Mouse (Mus musculus): ENCODE measurements around the gene Arhgap24.
A peak's percentile ranks its signal among the peaks of the same experiment; 100 is the strongest.

The Arhgap24 gene

DNA sequence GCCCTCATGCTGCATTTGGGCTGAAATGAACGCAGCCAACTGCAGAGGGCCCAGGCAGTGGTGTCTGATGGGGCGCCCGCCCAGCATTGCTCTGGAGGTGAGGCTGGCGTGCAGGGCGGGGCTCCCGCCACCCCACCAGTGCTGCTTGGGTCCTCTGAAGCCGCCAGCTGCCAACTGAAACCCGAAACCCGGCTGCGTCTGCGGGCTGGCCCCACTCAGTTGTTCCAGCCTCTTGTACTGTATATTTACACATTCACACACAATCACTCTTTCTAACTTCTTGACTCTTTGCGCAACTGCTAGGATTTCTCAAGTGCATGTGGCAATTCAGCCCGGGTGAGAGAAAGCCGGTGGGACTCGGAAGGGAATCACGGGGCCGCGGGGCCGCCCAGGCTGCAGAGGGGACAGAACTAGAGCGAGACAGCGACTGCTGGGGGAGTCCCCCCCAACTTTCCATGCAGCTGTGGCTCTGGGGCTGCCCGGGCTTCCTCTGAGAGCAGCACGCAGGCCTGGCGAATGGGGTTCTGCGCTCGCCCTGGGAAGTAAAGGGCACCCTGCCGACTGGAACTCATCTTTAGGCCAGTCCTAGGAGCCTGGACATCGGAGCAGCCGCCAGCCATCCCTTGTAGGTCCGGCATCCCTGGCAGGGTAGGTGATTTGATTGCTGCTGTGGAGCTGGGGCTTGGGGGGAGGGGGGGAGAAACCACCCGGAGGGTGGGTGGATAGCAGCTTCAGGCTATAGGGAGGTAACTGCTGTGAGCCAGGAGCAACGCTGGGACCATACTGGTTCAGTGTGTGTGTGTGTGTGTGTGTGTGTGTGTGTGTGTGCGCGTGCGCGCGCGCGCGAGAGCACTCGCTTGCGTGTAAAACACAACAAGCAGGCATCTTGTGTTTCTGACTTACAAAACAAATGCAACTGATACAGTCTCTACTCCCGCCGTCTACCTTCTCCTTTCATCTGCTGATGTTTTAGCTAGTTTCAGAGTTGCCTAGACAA, at the start of gene Arhgap24:
Arhgap24 (plus strand) TSS at position 177 of the 997 bp plus-strand sequence.
- peak; percentile 85 for DNase-seq

DNA sequence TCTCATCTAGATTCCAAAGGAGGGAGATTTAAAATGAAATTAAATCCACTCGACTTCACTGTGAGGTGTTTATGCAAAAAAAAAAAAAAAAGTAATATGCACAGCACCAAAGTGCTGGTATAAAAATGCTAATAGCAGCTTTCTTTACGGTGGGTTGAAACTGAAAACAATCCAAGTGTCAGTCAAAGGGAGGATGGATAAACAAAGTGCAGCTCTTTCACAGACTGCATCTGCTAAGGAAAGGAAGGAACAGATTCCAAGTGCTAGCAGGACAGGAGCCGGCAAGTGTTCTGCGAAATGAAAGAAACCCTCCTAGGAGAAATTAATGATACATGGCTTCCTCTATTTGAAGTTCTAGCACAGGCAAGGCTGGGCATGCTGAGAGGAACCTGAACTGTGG, 47.0 kb upstream of the Arhgap24 start:
- DNase-seq = no peak

DNA sequence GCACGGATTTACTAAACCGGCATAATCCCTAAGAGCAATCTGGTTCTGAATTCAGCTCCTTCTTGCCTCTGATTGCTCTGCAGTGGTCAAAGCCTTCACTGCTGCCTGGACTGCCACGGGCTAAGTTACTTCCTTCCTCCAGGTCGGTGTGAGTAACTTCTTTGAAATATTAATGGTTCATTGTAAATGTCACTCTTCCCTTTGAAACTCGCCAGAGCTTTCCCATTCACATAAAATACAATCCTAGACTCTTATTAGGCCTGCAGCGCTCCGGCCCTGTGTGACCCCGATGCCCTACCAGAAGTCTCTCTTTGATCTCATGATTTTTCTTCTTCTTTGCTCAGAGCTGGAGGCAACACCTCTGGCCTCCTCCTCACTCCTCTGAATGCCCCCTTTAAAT, 44.6 kb upstream of the Arhgap24 start:
- no peak for DNase-seq

DNA sequence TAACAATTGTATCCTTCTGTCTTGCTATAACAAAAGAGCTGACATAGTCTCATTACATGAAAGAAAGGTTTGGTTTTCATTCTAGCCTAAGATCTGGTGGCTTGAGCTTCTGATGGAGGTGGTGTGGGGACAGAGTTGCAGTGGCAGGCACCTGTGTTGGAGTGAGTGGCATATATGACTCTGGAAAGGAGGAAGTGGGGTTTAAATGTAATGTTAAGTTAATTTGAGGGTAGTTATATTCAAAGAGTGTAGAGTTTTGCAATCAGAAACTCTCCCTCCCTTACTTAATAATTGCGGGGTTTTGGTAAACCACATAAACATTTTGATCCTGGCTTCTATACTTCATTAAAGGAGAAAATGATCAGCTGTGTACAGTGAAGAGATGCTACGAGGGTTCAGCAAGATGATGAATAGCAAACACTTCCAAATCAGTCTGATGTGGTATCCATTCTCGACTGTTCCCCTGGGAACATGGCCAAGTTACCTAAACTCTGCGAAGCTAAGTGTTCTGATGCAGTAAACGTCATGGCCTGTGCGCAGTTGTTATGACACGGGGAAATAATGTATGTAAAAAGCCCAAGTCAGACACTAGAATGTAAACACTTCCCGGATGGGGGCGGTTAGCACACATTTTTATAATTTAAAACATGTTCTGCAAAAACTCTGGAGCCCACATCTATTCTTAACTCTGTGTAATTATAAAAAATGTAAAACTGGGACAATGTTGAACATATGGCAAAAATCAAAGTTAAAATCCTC, 41.9 kb upstream of the Arhgap24 start:
- no peak for DNase-seq

DNA sequence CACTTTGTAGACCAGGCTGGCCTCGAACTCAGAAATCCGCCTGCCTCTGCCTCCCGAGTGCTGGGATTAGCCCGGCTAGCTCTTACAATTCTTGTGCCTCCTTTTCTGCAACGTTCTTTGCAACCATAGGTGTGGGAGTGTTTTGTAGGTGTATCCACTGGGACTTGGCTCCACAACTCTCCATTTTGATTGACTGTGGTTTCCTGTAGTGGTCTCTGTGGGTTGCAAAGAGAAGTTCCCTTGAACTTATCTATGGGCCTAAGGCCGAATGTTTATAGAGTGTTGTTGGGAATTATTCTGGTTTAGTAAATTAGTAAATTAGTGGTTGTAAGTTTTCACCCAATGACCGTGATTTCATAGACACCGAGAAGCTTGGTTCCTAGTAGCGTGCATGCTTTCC, 33.8 kb upstream of the Arhgap24 start:
- no peak for DNase-seq

DNA sequence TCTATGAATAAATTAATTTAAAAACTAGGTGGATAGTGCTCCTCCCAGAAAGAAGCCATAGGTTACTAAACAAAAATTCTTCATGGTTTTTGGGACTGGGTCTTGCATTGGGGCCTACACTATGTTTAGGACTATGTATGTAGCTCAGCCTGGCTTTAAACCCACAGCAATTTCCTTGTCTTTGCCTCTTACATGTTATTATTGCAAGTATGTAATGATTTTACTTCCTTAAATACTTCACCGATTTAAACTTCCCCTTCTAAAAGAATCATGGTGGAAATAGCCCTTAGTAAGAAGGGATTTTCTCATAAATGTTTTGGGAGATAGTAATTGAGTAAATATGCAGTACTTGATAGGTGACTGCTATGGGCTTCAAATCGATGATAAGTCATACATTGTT, 30.3 kb upstream of the Arhgap24 start:
- DNase-seq = no peak

DNA sequence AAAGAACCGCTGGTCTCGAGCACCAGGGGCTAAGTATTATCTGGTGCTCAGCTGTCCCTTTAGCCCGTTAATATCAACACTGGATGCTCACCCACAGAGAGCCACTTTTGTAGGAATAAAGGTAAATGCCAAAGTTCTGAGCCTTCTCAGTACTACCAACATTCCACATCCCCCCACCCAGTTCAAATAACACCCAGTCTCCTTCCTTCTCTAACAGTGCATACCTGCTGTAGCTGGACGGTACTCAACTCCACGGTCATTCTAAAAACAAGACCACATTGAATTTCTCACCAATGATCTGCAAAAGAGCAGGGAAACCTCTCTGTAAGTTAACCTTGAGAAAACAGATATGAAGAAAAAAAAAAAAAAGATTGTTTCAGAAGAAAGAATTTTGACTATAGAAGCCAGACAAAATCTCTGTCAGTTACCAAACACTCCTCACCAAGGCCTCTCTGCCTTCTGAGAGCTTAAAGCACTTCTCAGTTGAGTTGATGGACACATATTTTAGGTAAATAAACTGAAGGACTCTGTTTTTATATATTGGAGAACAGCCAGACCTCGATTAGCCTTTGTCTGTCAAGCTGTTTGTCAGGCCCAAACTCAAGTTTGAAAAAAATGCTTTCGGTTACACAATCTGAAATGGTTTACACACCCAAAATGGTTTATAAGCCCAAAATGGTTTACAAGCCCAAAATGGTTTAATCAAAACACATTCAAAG, 29.0 kb upstream of the Arhgap24 start:
- DNase-seq = no peak

DNA sequence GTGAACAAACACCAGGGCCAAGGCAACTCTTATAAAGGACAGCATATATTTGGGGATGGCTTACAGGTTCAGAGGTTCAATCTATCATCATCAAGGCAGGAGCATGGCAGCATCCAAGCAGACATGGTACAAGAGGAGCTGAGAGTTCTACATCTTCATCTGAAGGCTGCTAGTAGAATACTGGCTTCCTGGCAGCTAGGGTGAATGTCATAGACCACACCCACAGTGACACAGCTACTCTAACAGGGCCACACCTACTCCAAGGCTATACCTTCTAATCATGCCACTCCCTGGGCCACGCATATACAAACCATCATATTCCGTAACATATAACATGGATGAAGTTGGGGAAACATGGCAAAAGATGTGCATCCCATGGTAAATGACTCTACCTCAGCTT, 27.9 kb upstream of the Arhgap24 start:
- no peak for DNase-seq

DNA sequence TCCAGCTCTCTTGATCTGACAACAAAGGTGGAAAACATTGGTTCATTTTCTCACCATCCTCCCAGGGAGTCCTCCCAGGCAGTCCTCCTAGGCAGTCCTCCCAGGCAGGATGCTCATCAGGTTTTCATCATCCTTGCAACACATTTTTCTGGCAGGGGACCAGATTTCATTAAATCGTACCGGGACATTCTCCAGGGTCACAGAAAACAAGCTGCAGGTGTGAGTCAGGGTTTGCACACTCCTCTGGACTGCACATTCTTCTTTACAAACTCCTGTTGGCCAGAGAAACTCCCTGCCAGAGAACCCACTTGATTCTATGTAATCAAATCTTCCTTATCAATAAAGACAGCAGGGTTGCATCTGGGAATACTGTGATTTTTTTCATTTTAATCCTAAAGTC, 25.9 kb upstream of the Arhgap24 start:
- DNase-seq = no peak

DNA sequence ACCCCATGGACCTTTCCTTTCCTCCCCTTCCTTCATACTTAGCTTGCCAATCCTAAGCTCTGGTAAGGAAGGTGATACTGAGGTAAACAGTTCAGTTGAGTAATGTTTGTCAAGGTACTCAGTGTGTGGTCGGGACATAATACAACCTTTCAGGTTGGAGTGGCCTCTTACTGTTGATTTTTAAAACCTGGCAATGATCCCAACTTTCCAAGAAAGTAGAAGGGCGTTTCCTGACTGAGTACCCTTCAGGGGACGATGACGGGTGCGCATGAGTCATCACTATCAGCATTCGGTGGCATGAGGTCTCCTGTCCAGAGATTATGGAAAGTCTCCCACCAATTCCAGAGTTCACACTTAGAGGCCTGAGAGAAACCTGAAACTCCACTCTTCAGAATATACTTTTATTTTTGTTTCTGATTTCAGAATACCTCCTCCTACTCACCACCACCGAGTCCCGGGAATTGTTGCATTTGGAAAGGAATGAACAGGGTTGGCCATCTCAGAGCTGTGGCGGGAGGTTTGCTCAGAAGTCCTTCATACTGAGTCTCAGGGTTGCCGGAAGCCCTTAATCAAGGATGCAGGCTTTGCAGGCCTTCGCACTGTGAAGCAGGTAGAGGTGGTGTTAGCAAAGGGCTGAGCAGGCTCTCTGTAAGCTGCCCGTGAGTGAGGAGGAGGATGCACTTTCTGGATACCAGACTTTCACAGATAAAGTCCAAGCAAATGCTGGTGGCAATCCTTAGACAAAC, 20.6 kb upstream of the Arhgap24 start:
- no peak for DNase-seq

DNA sequence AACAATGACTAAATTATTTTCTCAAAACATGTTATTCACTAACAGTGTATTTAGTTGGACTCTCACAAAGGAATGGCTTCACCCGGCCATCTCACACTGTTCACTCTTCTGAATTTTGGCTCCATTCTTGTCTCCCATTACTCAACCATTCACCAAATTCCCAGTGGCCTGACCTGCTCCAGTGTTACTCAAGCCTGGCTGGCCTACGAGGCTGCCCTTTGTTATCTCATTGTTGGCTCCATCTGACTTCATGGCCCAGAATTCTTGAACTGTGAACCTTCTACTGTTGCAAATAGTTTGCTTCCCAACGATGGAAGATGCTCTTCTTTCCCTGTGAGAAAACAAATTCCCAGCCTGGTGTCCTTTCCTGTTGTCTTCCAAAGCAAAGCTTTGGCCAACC, 18.2 kb upstream of the Arhgap24 start:
- no peak for DNase-seq

DNA sequence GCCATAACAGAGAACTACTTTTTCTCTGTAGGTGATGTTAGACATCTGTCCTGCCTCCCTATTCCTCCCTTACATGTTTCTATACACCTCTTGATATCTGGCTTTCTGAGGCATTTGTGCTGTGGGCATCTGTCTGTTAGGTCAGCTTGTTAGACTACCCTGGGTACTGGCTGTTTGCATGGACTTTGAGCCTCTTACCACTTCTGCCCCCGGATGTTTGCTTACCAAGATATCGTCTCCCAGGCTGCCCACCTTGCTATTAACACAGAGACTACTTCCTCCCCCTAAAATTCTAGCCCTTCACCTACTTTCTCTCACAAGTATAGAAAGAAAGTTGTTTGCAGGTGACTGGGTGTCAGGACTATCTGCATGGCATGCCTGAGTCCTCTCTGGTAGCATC, 15.8 kb upstream of the Arhgap24 start:
- no peak for DNase-seq

DNA sequence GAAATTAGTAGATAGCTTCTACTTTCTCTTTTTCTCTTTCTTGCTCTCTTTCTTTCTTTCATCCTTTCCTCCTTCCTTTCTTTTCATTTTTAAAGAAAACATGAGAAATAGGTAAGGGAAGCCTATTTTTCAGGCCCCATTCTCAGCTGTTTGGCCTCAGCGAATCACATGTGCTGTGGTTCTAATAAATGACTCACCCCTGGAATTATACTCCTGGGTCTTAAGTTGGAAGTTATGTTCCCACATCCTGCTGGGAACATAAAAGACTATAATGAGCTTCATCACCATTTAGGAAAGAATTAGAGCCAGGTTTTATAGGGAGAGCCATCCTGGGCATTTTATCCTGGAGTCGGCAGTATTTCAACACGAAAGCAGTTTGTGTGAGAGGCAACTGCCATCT, 12.9 kb upstream of the Arhgap24 start:
- DNase-seq = no peak

DNA sequence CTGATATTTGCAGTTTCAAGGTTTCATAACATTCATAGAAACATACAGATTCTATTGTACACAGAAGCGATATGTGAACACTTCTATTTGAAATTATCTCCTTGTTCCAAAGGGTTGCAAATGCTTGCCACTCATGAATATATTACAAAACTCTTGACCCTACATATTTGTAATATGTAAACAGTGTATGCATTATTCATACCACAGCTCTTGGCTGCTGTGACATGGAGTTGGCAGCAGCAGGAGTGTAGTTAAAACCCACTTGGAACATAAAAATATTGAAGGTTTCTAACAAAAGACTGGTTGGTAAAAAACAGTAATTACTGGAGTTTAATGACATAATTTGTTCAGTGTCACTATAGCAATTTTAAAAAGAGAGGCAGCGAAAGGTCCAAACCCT, 10.9 kb upstream of the Arhgap24 start:
- no peak for DNase-seq

DNA sequence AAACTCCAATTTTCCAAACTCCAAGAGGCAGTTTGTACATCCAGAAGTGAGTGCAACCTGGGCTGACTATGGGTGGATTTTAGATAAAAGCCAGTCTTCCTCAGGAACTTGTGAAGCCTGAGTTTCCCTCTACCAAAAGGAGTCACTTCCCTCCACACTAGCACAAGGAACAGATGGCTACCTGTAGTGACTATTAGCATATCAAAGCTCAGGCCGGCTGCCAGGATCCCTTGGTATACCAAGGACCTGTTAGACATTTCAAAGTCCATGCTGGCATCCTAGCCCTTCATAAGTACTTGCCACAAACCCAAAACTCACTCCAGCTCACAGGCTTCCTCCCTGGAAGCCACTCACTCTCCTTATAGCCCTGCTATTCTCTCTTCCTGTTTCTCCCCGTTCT, 3.1 kb upstream of the Arhgap24 start:
- DNase-seq = no peak

DNA sequence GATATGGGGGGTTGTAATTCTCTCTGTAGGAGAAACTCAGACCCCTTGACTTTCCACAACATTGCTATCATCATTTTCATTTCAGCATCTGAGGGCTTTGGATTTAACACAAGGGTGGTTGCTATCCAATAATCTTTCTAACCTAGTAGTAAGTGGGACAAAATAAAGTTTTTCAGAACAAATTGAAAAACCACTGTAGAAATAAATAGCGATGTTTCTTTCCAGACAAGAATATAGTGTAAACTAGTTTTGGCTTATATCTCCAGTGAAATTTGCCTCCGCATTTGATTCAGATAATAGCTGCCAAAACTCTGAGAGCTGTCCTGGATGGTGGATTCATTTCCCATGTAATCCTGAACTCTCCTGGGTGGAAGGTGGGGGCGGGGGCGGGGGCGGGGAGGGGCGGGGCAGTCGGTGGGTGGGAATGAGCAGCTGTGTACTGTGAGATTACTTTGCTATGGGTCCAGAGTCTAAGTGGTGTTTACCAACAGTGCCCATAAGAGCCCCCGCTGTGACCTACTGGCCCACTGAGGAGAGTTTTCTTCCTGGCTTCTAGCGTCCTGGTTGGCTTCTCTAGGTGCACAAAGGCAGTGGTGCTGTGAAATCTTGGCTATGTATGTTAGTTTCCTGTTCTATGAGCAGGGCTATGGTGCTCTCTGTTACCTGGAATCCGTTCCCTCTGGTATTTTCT, 2.2 kb downstream of the Arhgap24 start:
- no peak for DNase-seq

DNA sequence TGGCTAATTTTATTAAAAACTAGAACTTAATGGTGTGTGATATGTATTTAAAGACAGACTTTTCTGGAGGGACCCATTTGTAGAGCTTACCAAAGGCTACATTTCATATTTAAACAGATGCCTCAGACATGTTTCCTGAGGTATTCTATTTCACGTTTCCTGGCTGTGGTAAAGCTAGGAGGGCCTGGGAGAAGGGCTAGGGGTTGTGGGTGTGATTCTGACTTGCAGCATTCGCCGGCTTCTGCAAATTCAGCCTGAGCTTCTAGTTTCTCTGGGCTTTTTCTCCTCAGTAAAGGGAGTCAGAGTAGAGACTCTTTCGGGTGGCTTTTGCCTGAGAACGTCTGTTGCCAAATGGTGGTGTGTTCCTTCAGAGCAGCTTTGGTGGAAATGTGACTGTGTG, 10.4 kb downstream of the Arhgap24 start:
- no peak for DNase-seq

DNA sequence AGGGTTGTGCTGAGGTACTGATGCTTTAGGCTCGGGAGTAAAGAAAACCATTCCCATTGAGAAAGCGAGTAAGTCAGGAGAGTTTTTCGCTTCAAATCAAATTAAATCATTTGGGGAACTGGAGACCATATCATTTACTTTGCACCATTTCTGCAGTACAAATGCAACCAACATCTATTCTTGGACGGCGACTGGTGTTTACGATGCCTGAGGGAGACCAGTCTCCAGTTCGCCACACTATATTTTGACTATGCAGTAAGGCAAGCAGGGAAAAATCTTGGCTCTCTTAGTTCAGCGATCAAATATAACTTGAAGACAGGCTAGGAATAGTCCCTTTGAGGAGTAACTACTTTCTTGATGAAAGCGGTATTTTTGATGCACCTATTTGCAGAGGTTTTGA, 11.0 kb downstream of the Arhgap24 start:
- no peak for DNase-seq

DNA sequence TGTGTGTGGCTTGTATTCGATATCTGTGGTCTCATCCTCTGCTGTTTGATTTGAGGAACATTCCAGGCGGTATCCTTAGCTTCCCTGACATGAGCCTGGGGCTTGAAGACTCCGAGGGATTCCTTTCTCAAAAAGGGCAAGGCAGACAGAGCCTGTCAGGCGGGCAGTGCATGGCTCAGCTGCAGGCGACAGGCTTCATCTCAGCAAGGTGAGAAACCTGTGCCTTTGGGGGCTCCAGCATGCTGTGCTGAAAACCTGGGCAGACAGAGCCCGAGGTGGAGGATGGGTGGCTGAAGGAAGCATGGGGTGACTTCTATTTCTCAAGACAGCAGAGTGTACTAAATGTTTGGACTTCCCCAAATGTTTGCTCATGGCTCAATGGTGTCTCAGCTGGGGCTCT, 13.6 kb downstream of the Arhgap24 start:
- no peak for DNase-seq

DNA sequence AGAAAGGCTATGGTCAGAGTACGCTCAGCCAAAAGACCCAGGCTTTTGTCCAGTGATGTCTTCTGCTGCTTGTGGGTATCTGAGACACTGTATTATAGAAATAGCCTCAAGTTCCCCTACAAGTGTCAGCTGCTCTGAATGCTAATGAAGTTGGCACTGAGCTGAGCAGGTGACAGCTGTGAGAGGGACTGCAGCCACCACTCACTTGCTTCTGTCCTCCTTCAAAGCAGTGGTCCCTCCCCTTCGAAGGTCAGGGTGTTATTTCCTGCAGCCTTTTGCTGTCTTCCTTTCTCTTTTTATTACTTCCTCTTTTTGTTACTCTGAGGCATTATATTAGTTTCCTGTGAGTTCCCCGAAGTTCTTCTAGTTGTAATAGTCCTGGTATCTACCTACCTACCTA, 16.0 kb downstream of the Arhgap24 start:
- DNase-seq = no peak

DNA sequence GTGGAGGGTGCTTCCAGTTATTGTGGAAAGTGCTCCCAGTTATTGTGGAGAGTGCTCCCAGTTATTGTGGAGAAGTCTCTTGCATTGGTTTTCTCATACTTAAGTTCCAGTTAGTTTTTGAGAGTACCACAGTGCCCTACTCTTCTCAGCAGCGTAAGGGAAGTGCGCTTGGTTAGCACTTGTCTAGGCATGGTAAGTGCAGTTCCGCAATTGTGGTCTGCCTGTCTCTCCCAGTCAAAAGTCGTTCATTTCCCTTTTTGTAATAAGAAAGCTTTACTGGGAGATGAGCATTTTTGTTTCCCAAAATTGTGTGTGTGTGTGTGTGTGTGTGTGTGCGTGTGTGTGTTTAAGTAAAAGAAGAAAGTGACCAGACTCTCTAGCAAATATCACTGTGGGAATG, 17.6 kb downstream of the Arhgap24 start:
- no peak for DNase-seq

DNA sequence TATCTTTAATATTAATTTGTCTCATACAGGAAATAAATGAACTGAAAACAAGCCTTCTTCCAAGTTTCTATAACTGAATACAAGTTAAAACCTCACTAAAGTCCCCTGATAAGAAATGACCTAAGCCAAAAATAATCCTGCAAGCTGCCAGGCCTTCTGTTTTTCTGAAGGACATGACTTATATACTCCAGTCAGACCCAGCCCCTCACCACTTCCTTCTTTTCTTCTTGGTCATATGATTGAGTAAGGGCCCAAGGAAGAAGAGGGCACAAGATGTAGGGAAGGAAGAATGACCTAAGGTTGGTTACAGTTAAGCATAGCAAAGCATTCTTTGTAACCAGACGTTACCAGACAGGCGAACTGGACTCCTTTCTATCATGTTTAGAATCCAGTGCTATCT, 21.1 kb downstream of the Arhgap24 start:
- no peak for DNase-seq

All from thymus, postnatal 4 days (tissue).